ENCODE assay signal across 7 mouse cellular contexts in genomic region chr7:122132497-122133337, GRCm38 (mm10). TPM values are rescaled to one million over a fixed set of nuclear protein-coding genes. Genes with fewer than 3 reads are reported as not detected.
DNase-seq lines count a peak whose midpoint lies in the region; ATAC-seq lines count a peak whose summit lies in the region.

Palb2 (minus strand) TSS chr7:122132985.
Dctn5 (plus strand) TSS chr7:122133041.

- H3K9ac ChIP-seq in intestine, embryonic 15.5 days = peak within 1 kb of the TSS; percentile 83

- no peaks in the 10 kb centered on the region for H3K9me3 ChIP-seq in intestine, embryonic 15.5 days
- H3K9me3 ChIP-seq in midbrain, embryonic 10.5 days (replicated peaks) = no peaks in the 10 kb centered on the region

- H3K4me2 ChIP-seq in intestine, embryonic 15.5 days (replicated peaks) = peak within 1 kb of the TSS; percentile 76

- H3K4me3 ChIP-seq in intestine, embryonic 15.5 days (replicated peaks) = peak within 1 kb of the TSS; percentile 89
- H3K4me3 ChIP-seq in midbrain, embryonic 10.5 days = peak within 1 kb of the TSS; percentile 94

- peak within 1 kb of the TSS; percentile 65; the same call in 1 of the 2 replicates for H3K27ac ChIP-seq in intestine, embryonic 15.5 days
- H3K27ac ChIP-seq in midbrain, embryonic 10.5 days (replicated peaks) = peak within 1 kb of the TSS; percentile 93

- WGBS in intestine, embryonic 15.5 days = under 1% methylated on average over 54 of the region's 54 CpGs
- WGBS in midbrain, embryonic 10.5 days = under 1% methylated on average over 54 of the region's 54 CpGs

- DNase-seq in adrenal gland, adult 2 months = peak; percentile 99
- DNase-seq in embryo, embryonic 11.5 days (ENCODE audit: low read depth, low spot score) = peak; percentile 98
- peak; percentile 96 to 97 for DNase-seq in gastrocnemius, postnatal 36 days
- DNase-seq in left cerebral cortex, postnatal 25 days (ENCODE audit: low spot score in 2 of 2) = peak; percentile 97 to 99
- peak; percentile 98 for DNase-seq in midbrain, embryonic 10.5 days (ENCODE audit: low spot score)
- peak; percentile 97 for DNase-seq in right cerebral cortex, postnatal 4 days

- no peaks in the 10 kb centered on the region for H3K27me3 ChIP-seq in intestine, embryonic 15.5 days (replicated peaks)
- no peaks in the 10 kb centered on the region for H3K27me3 ChIP-seq in midbrain, embryonic 10.5 days (ENCODE audit: low read depth, poor library complexity, severe bottlenecking)

- intact Hi-C loops in gastrocnemius, postnatal 36 days (cut with DNase I) = no loop called here
- intact Hi-C loops in left cerebral cortex, postnatal 25 days (cut with DNase I) = loop anchor here (2.0 kb wide), 1 partner anchor 66 kb away; the partner anchor contains the start of genes Ears2 and Ubfd1

- ATAC-seq in intestine, embryonic 15.5 days = peak; percentile 99

- H3K36me3 ChIP-seq in intestine, embryonic 15.5 days = no peaks in the 10 kb centered on the region
- peaks cover 49% of the 10 kb centered on the region for H3K36me3 ChIP-seq in midbrain, embryonic 10.5 days

- no peaks in the 10 kb centered on the region for H3K4me1 ChIP-seq in intestine, embryonic 15.5 days (replicated peaks)
- H3K4me1 ChIP-seq in midbrain, embryonic 10.5 days = peaks cover 19% of the 10 kb centered on the region

RNA-seq across cellular contexts. Expression of gene Palb2, which starts in this region (rescaled TPM):
- 1 to 10 TPM in 1 of 2 experiments, under 1 TPM in 1; 0.81 to 1.6 TPM for total RNA-seq in adrenal gland, adult 2 months (2021)
- 0.56 and 0.64 TPM in 2 replicates for polyA plus RNA-seq in adrenal gland, adult 2 months (2012; rRNA removed)
- under 1 TPM; 0.23 to 0.39 TPM for total RNA-seq in gastrocnemius, postnatal 36 days (2021)
- polyA plus RNA-seq in intestine, embryonic 15.5 days (2015; fragmentation: Nextera tagmentation; extraction: Ambion mirVana) = 12.2 and 14.4 TPM in 2 replicates
- total RNA-seq in left cerebral cortex, postnatal 25 days (2021) = 1 to 10 TPM; 1.0 to 2.6 TPM
- 21.0 and 26.0 TPM in 2 replicates for polyA plus RNA-seq in midbrain, embryonic 10.5 days (2016; fragmentation: Nextera tagmentation; extraction: Ambion mirVana)

RNA-seq across cellular contexts. Expression of gene Dctn5, which starts in this region (rescaled TPM):
- total RNA-seq in adrenal gland, adult 2 months (2021) = 10 to 100 TPM; 70.6 to 71.2 TPM
- 36.2 and 50.5 TPM in 2 replicates for polyA plus RNA-seq in adrenal gland, adult 2 months (2012; rRNA removed)
- 10 to 100 TPM; 15.1 to 16.6 TPM for total RNA-seq in gastrocnemius, postnatal 36 days (2021)
- polyA plus RNA-seq in intestine, embryonic 15.5 days (2015; fragmentation: Nextera tagmentation; extraction: Ambion mirVana) = 112 and 121 TPM in 2 replicates
- total RNA-seq in left cerebral cortex, postnatal 25 days (2021) = 100 to 1,000 TPM in 1 of 2 experiments, 10 to 100 TPM in 1; 99.1 to 105 TPM
- 130 and 143 TPM in 2 replicates for polyA plus RNA-seq in midbrain, embryonic 10.5 days (2016; fragmentation: Nextera tagmentation; extraction: Ambion mirVana)

Comparison
In these comparisons a context has a peak if more than half of its experiments do, and no peak if none do; other contexts are left out.
1. Peak in every context shown above with its lines: DNase-seq, ATAC-seq, H3K4me3 ChIP-seq and H3K27ac ChIP-seq.
2. RNA of gene Dctn5 (total RNA-seq): 99.1 to 105 TPM in left cerebral cortex, postnatal 25 days and 70.6 to 71.2 TPM in adrenal gland, adult 2 months; 15.1 to 16.6 TPM in gastrocnemius, postnatal 36 days; every median in the first group is over 4 times any median in the second.